Mouse (Mus musculus) myocyte (in vitro differentiated cells): ENCODE data around the gene Dhx37. TPM values are rescaled to one million over a fixed set of nuclear protein-coding genes. Genes with fewer than 3 reads are reported as not detected.
A peak's percentile ranks its signal among the peaks of the same experiment; 100 is the strongest.

Experiments used
- H3K27me3 ChIP-seq: one replicate; pipeline ENCODE4 v1.6.1; 2011; ENCODE audit not compliant: control insufficient read depth, insufficient read depth, insufficient read length
- H3K36me3 ChIP-seq: one replicate; pipeline ENCODE4 v1.6.1; 2011; ENCODE audit not compliant: control insufficient read depth, insufficient read depth
- H3K4me2 ChIP-seq: one replicate; pipeline ENCODE4 v1.6.1; 2011; ENCODE audit warnings: low read depth, control low read depth
- H3K4me3 ChIP-seq: one replicate; pipeline ENCODE4 v1.5.1; 2011; ENCODE audit warnings: mild to moderate bottlenecking, control low read depth, moderate library complexity
- H3K79me2 ChIP-seq: one replicate; pipeline ENCODE4 v1.6.1; 2011; ENCODE audit not compliant: control insufficient read depth, insufficient read depth
- H3ac ChIP-seq: one replicate; pipeline ENCODE4 v1.6.1; 2011; ENCODE audit not compliant: control insufficient read depth, insufficient read length
- CEBPB ChIP-seq: IDR thresholded peaks from 2 replicates; pipeline ENCODE4 v1.6.1; 2011; ENCODE audit warnings: mild to moderate bottlenecking, moderate library complexity; ENCODE audit not compliant: poor library complexity, insufficient read depth, severe bottlenecking
- E2F4 ChIP-seq: IDR thresholded peaks from one replicate; pipeline ENCODE4 v1.6.1; 2011; ENCODE audit warnings: mild to moderate bottlenecking, control low read depth, moderate library complexity; ENCODE audit not compliant: insufficient read depth
- MAX ChIP-seq: IDR thresholded peaks from one replicate; pipeline ENCODE4 v1.6.1; 2011; ENCODE audit warnings: low read depth, mild to moderate bottlenecking, control low read depth
- MYOD1 ChIP-seq, 3 experiments: IDR thresholded peaks; one replicate each; pipeline ENCODE4 v1.6.1; 2011; ENCODE audit warnings: control low read depth in 2 of 3, low read depth in 2 of 3, mild to moderate bottlenecking in 2 of 3, moderate library complexity in 1 of 3; ENCODE audit not compliant: insufficient read length in 2 of 3, control insufficient read depth in 1 of 3
- MYOG ChIP-seq, 3 experiments: IDR thresholded peaks; one replicate each; pipeline ENCODE4 v1.6.1; 2011; ENCODE audit warnings: control low read depth in 2 of 3, low read depth in 2 of 3, mild to moderate bottlenecking in 2 of 3; ENCODE audit not compliant: insufficient read length in 2 of 3, control insufficient read depth in 1 of 3, insufficient read depth in 1 of 3
- POLR2A ChIP-seq: IDR thresholded peaks from one replicate; pipeline ENCODE4 v1.6.1; 2011; ENCODE audit warnings: low read depth, mild to moderate bottlenecking, control low read depth, moderate library complexity; ENCODE audit not compliant: insufficient read length
- POLR2AphosphoS2 ChIP-seq: IDR thresholded peaks from one replicate; pipeline ENCODE4 v1.6.1; 2011; ENCODE audit warnings: low read depth, control low read depth; ENCODE audit not compliant: insufficient read length
- REST ChIP-seq: IDR thresholded peaks from one replicate; pipeline ENCODE4 v1.6.1; 2011; ENCODE audit warnings: mild to moderate bottlenecking, control low read depth, moderate library complexity; ENCODE audit not compliant: insufficient read depth, insufficient read length
- SRF ChIP-seq: IDR thresholded peaks from one replicate; pipeline ENCODE4 v1.6.1; 2011; ENCODE audit warnings: low read depth; ENCODE audit not compliant: control insufficient read depth, insufficient read length
- TCF12 ChIP-seq: IDR thresholded peaks from one replicate; pipeline ENCODE4 v1.6.1; 2011; ENCODE audit warnings: mild to moderate bottlenecking, control low read depth; ENCODE audit not compliant: poor library complexity, insufficient read depth, severe bottlenecking
- TCF3 ChIP-seq: IDR thresholded peaks from one replicate; pipeline ENCODE4 v1.6.1; 2011; ENCODE audit warnings: low read depth, control low read depth; ENCODE audit not compliant: insufficient read length
- USF1 ChIP-seq: IDR thresholded peaks from one replicate; pipeline ENCODE4 v1.6.1; 2011; ENCODE audit warnings: low read depth, mild to moderate bottlenecking, control low read depth, moderate library complexity
- polyA plus RNA-seq: library from polyadenylated mRNA; unstranded; fragments of >200 nt; fragmentation: generic; extraction: Trizol; gene quantifications from one replicate; pipeline ENCODE4 v1.2.1, GENCODE M21; 2012; ENCODE audit warnings: missing spikeins

Dhx37 gene
- polyA plus RNA-seq, 1 experiment: 17.2 TPM

DNA sequence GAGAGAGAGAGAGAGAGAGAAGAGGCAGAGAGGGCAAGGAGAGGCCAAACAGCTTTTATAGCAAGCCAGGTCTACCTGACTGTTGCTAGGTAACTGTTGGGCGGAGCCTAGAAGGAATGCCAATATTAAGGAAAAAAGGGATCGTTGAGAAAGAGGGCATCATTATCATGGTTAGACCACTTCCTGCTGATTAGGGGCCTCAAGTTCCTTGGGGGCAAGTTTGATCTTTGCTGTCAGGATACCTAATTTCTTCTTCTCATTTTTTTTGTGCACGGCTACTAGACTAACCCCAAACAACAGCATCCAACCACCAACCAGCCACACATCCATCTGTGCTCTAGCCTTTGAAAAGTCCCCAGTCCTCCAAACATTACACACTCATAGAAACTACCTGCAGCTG, 10.0 kb upstream of the Dhx37 start:
- Histone ChIP-seq H3K4me3 (no peak overlapping the region), H3K27me3 (no peaks in the 10 kb centered on the region), H3K79me2 (peaks cover 33% of the 10 kb centered on the region), H3ac (no peak overlapping the region), H3K36me3 (no peaks in the 10 kb centered on the region), H3K4me2 (no peak overlapping the region)
- no peak for TF ChIP-seq TCF12
- no peak for TF ChIP-seq TCF3
- TF ChIP-seq POLR2AphosphoS2: no peak
- TF ChIP-seq SRF: no peak
- no peak for TF ChIP-seq MYOG (IDR thresholded peaks at IDR 0.05; ENCODE audit: control insufficient read depth in 1 of 3, insufficient read depth in 1 of 3, insufficient read length in 2 of 3, low read depth in 2 of 3)
- no peak for TF ChIP-seq CEBPB
- no peak for TF ChIP-seq POLR2A

DNA sequence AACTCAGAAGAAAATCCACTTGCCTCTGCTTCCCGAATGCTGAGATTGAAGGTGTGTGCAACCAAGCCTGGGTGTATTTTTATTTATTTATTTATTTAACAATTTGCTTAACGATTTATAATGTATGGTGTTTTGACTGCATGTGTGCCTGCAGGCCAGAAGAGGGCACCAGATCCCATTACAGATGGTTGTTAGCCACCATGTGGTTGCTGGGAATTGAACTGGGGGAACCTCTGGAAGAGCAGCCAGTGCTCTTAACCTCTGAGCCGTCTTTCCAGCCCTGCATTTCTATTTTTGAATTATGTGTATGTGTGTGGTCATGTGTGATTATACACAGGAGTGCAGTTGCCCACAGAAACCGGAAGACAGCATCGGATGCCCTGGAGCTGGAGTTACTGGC, 9.4 kb upstream of the Dhx37 start:
- Histone ChIP-seq H3ac (no peak overlapping the region), H3K4me2 (no peak overlapping the region), H3K36me3 (no peaks in the 10 kb centered on the region), H3K4me3 (no peak overlapping the region), H3K79me2 (peaks cover 33% of the 10 kb centered on the region), H3K27me3 (no peaks in the 10 kb centered on the region)
- TF ChIP-seq POLR2AphosphoS2 (no peak), MAX (no peak), TCF3 (no peak), POLR2A (no peak)

DNA sequence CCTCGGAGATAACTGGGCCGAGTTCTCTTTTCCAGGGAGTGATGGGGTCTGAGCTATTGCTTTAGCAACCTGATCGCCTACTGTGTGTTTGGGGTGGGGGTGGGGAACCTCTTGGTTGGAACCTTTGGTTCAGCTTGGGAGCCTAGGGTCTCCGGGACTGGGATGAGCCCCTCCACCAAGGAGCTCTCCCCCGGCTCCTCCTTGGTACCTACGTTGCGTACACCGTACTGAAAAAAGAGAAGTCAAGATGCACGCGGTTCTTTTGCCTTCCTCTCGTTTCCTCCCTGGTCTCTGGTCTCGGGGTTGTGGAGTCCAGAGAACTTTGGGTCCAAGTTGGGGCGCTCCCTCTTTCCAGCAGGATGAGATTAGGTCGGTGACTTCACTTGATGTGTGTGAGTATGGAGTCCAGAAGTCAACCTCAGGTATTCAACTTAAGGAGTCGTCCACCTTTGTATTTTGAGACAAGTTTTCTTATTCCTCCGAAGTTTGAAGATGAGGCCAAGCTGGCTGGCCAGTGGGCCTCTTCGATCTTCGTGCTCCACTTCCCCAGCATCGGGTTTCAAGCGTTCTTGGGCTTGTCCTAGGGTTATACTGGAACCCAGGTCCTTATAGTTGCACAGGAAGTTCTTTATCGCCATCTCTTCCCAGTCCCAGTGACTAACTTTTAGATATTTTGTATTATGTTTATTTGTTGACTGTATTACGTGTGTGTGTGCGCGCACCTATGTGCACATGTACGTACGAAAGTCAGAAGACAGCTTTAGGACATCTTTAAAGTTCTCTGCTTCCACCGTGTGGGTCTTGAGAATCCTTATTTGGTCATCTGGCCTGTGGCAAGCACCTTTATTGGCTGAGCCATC, 8.4 kb upstream of the Dhx37 start:
- Histone ChIP-seq H3K27me3 (no peaks in the 10 kb centered on the region), H3ac (peak overlapping the region; percentile 47), H3K4me2 (peak overlapping the region; percentile 84), H3K36me3 (no peaks in the 10 kb centered on the region), H3K4me3 (peak overlapping the region; percentile 49), H3K79me2 (peaks cover 33% of the 10 kb centered on the region)
- TF ChIP-seq TCF3: no peak
- no peak for TF ChIP-seq MAX
- no peak for TF ChIP-seq TCF12
- TF ChIP-seq MYOD1 (IDR thresholded peaks at IDR 0.05; ENCODE audit: control insufficient read depth in 1 of 3, insufficient read length in 2 of 3, low read depth in 2 of 3): no peak
- TF ChIP-seq REST: no peak
- TF ChIP-seq MYOG (IDR thresholded peaks at IDR 0.05; ENCODE audit: control insufficient read depth in 1 of 3, insufficient read depth in 1 of 3, insufficient read length in 2 of 3, low read depth in 2 of 3): no peak
- no peak for TF ChIP-seq USF1
- TF ChIP-seq POLR2A: no peak
- no peak for TF ChIP-seq E2F4
- TF ChIP-seq POLR2AphosphoS2: no peak
- no peak for TF ChIP-seq CEBPB
- no peak for TF ChIP-seq SRF

- Histone ChIP-seq H3K27me3 (no peaks in the 10 kb centered on the region), H3K4me3 (peak within 1 kb of the TSS; percentile 49), H3K36me3 (no peaks in the 10 kb centered on the region), H3K4me2 (peak within 1 kb of the TSS; percentile 84), H3K79me2 (peaks cover 30% of the 10 kb centered on the region), H3ac (peak within 1 kb of the TSS; percentile 47)
- TF ChIP-seq USF1 (no peak), POLR2AphosphoS2 (peak; percentile 43), POLR2A (peak; percentile 63), MYOG (IDR thresholded peaks at IDR 0.05; ENCODE audit: control insufficient read depth in 1 of 3, insufficient read depth in 1 of 3, insufficient read length in 2 of 3, low read depth in 2 of 3) (no peak), MYOD1 (IDR thresholded peaks at IDR 0.05; ENCODE audit: control insufficient read depth in 1 of 3, insufficient read length in 2 of 3, low read depth in 2 of 3) (no peak)
Measured at GRCm38 (mm10) chr5:125441234-125442114, 7.6 kb upstream of the Dhx37 start, which contains the start of gene Bri3bp. Gene Bri3bp (plus strand): TSS chr5:125441568.
